Mouse (Mus musculus): ENCODE data around the gene 1700020N01Rik. TPM values are rescaled to one million over a fixed set of nuclear protein-coding genes. Genes with fewer than 3 reads are reported as not detected.

The 1700020N01Rik gene
- polyA plus RNA-seq, 1 experiment from 2014 or later: not detected

- no peak overlapping the region for H3K4me3 ChIP-seq (ENCODE audit: low read length)
Measured at GRCm38 (mm10) chr10:21618745-21619508, 26.0 kb downstream of the 1700020N01Rik start.

GRCm38 (mm10) chr10:21622065-21622464, 29.1 kb downstream of the 1700020N01Rik start:
- no peak for ATAC-seq (ENCODE audit: low FRiP score, low TSS enrichment)
- H3K27me3 ChIP-seq (ENCODE audit: insufficient read depth, low read length): no peaks in the 10 kb centered on the region
- H3K4me2 ChIP-seq (replicated peaks; ENCODE audit: low read depth, low read length): no peak overlapping the region
- no peak overlapping the region for H3K4me3 ChIP-seq (ENCODE audit: low read length)
- no peaks in the 10 kb centered on the region for H3K4me1 ChIP-seq (ENCODE audit: insufficient read depth, low read length)
- no peak overlapping the region for H3K27ac ChIP-seq (ENCODE audit: low read length)
- H3K9me3 ChIP-seq (ENCODE audit: low read length): no peaks in the 10 kb centered on the region
- no peaks in the 10 kb centered on the region for H3K36me3 ChIP-seq (ENCODE audit: insufficient read depth, low read length)
- WGBS: 81% methylated on average over 7 of the region's 7 CpGs
- H3K9ac ChIP-seq (replicated peaks; ENCODE audit: low read length): no peak overlapping the region

More at GRCm38 (mm10) chr10:21618745-21619508, 26.0 kb downstream of the 1700020N01Rik start:
- Histone ChIP-seq H3K27me3 (ENCODE audit: insufficient read depth, low read length) (no peaks in the 10 kb centered on the region), H3K9ac (replicated peaks; ENCODE audit: low read length) (no peak overlapping the region), H3K36me3 (ENCODE audit: insufficient read depth, low read length) (no peaks in the 10 kb centered on the region), H3K9me3 (ENCODE audit: low read length) (no peaks in the 10 kb centered on the region), H3K4me2 (replicated peaks; ENCODE audit: low read depth, low read length) (no peak overlapping the region), H3K4me1 (ENCODE audit: insufficient read depth, low read length) (no peaks in the 10 kb centered on the region), H3K27ac (ENCODE audit: low read length) (no peak overlapping the region)
- ATAC-seq (ENCODE audit: low FRiP score, low TSS enrichment): no peak
- 83% methylated on average over 5 of the region's 5 CpGs for WGBS

- no peaks in the 10 kb centered on the region for H3K9me3 ChIP-seq (ENCODE audit: low read length)
- no peak overlapping the region for H3K9ac ChIP-seq (replicated peaks; ENCODE audit: low read length)
- ATAC-seq (ENCODE audit: low FRiP score, low TSS enrichment): no peak
- no peaks in the 10 kb centered on the region for H3K36me3 ChIP-seq (ENCODE audit: insufficient read depth, low read length)
- 62% methylated on average over 5 of the region's 5 CpGs for WGBS
- no peak overlapping the region for H3K27ac ChIP-seq (ENCODE audit: low read length)
- no peak overlapping the region for H3K4me3 ChIP-seq (ENCODE audit: low read length)
- H3K27me3 ChIP-seq (ENCODE audit: insufficient read depth, low read length): no peaks in the 10 kb centered on the region
- no peaks in the 10 kb centered on the region for H3K4me1 ChIP-seq (ENCODE audit: insufficient read depth, low read length)
- no peak overlapping the region for H3K4me2 ChIP-seq (replicated peaks; ENCODE audit: low read depth, low read length)
Measured at GRCm38 (mm10) chr10:21628555-21628954, 35.6 kb downstream of the 1700020N01Rik start.

- H3K27me3 ChIP-seq (ENCODE audit: insufficient read depth, low read length): no peaks in the 10 kb centered on the region
- ATAC-seq (ENCODE audit: low FRiP score, low TSS enrichment): no peak
- H3K36me3 ChIP-seq (ENCODE audit: insufficient read depth, low read length): no peaks in the 10 kb centered on the region
- 79% methylated on average over 10 of the region's 10 CpGs for WGBS
- H3K9ac ChIP-seq (replicated peaks; ENCODE audit: low read length): no peak overlapping the region
- no peak overlapping the region for H3K4me3 ChIP-seq (ENCODE audit: low read length)
- H3K4me1 ChIP-seq (ENCODE audit: insufficient read depth, low read length): no peaks in the 10 kb centered on the region
- no peak overlapping the region for H3K4me2 ChIP-seq (replicated peaks; ENCODE audit: low read depth, low read length)
- no peak overlapping the region for H3K27ac ChIP-seq (ENCODE audit: low read length)
- H3K9me3 ChIP-seq (ENCODE audit: low read length): no peaks in the 10 kb centered on the region
Measured at GRCm38 (mm10) chr10:21629031-21629740, 36.2 kb downstream of the 1700020N01Rik start.

GRCm38 (mm10) chr10:21631481-21631880, 38.5 kb downstream of the 1700020N01Rik start:
- 95% methylated on average over 1 of the region's 1 CpGs for whole genome bisulfite sequencing
- H3K4me3 ChIP-seq (ENCODE audit: low read length): no peak overlapping the region
- ATAC-seq (ENCODE audit: low FRiP score, low TSS enrichment): no peak
- no peak overlapping the region for H3K27ac ChIP-seq (ENCODE audit: low read length)
- H3K4me2 ChIP-seq (replicated peaks; ENCODE audit: low read depth, low read length): no peak overlapping the region
- no peaks in the 10 kb centered on the region for H3K27me3 ChIP-seq (ENCODE audit: insufficient read depth, low read length)
- H3K9me3 ChIP-seq (ENCODE audit: low read length): no peaks in the 10 kb centered on the region
- no peaks in the 10 kb centered on the region for H3K36me3 ChIP-seq (ENCODE audit: insufficient read depth, low read length)
- no peak overlapping the region for H3K9ac ChIP-seq (replicated peaks; ENCODE audit: low read length)
- H3K4me1 ChIP-seq (ENCODE audit: insufficient read depth, low read length): peaks cover 3% of the 10 kb centered on the region; the same call in 1 of the 2 replicates

DNA sequence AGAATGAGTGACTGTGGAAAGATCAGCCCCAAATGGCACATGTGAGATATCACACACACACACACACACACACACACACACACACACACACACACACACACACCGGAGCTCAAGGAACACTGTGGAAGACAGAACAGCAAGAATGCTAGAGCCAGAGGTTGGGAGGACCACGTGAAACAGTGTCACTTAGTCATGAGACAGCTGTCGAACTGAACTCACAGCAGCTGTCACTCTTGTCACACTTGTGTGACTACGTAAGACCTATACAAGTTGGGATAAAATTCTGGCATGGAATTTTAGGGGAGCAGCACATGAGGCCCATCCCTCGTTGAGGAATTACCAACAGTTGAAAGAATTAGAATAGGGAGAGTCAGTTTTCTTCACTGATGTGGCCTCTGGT, 39.7 kb downstream of the 1700020N01Rik start:
- H3K4me3 ChIP-seq (ENCODE audit: low read length): no peak overlapping the region
- 64% methylated on average over 5 of the region's 5 CpGs for WGBS
- H3K9ac ChIP-seq (replicated peaks; ENCODE audit: low read length): no peak overlapping the region
- H3K4me1 ChIP-seq (ENCODE audit: insufficient read depth, low read length): peaks cover 3% of the 10 kb centered on the region; the same call in 1 of the 2 replicates
- H3K36me3 ChIP-seq (ENCODE audit: insufficient read depth, low read length): no peaks in the 10 kb centered on the region
- H3K9me3 ChIP-seq (ENCODE audit: low read length): no peaks in the 10 kb centered on the region
- no peaks in the 10 kb centered on the region for H3K27me3 ChIP-seq (ENCODE audit: insufficient read depth, low read length)
- H3K27ac ChIP-seq (ENCODE audit: low read length): no peak overlapping the region
- no peak overlapping the region for H3K4me2 ChIP-seq (replicated peaks; ENCODE audit: low read depth, low read length)
- ATAC-seq (ENCODE audit: low FRiP score, low TSS enrichment): no peak

GRCm38 (mm10) chr10:21635988-21636710, 43.2 kb downstream of the 1700020N01Rik start:
- H3K27ac ChIP-seq (ENCODE audit: low read length): no peak overlapping the region
- no peaks in the 10 kb centered on the region for H3K36me3 ChIP-seq (ENCODE audit: insufficient read depth, low read length)
- no peak overlapping the region for H3K4me3 ChIP-seq (ENCODE audit: low read length)
- no peak overlapping the region for H3K9ac ChIP-seq (replicated peaks; ENCODE audit: low read length)
- 86% methylated on average over 4 of the region's 4 CpGs for WGBS
- no peaks in the 10 kb centered on the region for H3K27me3 ChIP-seq (ENCODE audit: insufficient read depth, low read length)
- no peak for ATAC-seq (ENCODE audit: low FRiP score, low TSS enrichment)
- H3K4me2 ChIP-seq (replicated peaks; ENCODE audit: low read depth, low read length): no peak overlapping the region
- peaks cover 3% of the 10 kb centered on the region; the same call in 1 of the 2 replicates for H3K4me1 ChIP-seq (ENCODE audit: insufficient read depth, low read length)
- no peaks in the 10 kb centered on the region for H3K9me3 ChIP-seq (ENCODE audit: low read length)

- Histone ChIP-seq H3K4me2 (replicated peaks; ENCODE audit: low read depth, low read length) (no peak overlapping the region), H3K9ac (replicated peaks; ENCODE audit: low read length) (no peak overlapping the region), H3K27ac (ENCODE audit: low read length) (0 out of 2 replicates have a peak overlapping the region, but pooled peaks have one; percentile 13), H3K9me3 (ENCODE audit: low read length) (no peaks in the 10 kb centered on the region), H3K27me3 (ENCODE audit: insufficient read depth, low read length) (no peaks in the 10 kb centered on the region), H3K4me1 (ENCODE audit: insufficient read depth, low read length) (peaks cover 3% of the 10 kb centered on the region; the same call in 1 of the 2 replicates), H3K36me3 (ENCODE audit: insufficient read depth, low read length) (no peaks in the 10 kb centered on the region), H3K4me3 (ENCODE audit: low read length) (no peak overlapping the region)
- ATAC-seq (ENCODE audit: low FRiP score, low TSS enrichment): no peak
- WGBS: 72% methylated on average over 6 of the region's 6 CpGs
Measured at GRCm38 (mm10) chr10:21636711-21637081, 43.8 kb downstream of the 1700020N01Rik start.

GRCm38 (mm10) chr10:21651388-21651787, 58.4 kb downstream of the 1700020N01Rik start:
- H3K27ac ChIP-seq (ENCODE audit: low read length): no peak overlapping the region
- no peak for ATAC-seq (ENCODE audit: low FRiP score, low TSS enrichment)
- peaks cover 7% of the 10 kb centered on the region for H3K9me3 ChIP-seq (ENCODE audit: low read length)
- no peaks in the 10 kb centered on the region for H3K36me3 ChIP-seq (ENCODE audit: insufficient read depth, low read length)
- H3K4me3 ChIP-seq (ENCODE audit: low read length): no peak overlapping the region
- no peak overlapping the region for H3K9ac ChIP-seq (replicated peaks; ENCODE audit: low read length)
- no peaks in the 10 kb centered on the region for H3K27me3 ChIP-seq (ENCODE audit: insufficient read depth, low read length)
- 86% methylated on average over 4 of the region's 4 CpGs for WGBS
- no peaks in the 10 kb centered on the region for H3K4me1 ChIP-seq (ENCODE audit: insufficient read depth, low read length)
- H3K4me2 ChIP-seq (replicated peaks; ENCODE audit: low read depth, low read length): no peak overlapping the region

Data from kidney, embryonic 16.5 days (tissue).